Mouse (Mus musculus): ENCODE data around the gene Btbd8. TPM values are rescaled to one million over a fixed set of nuclear protein-coding genes. Genes with fewer than 3 reads are reported as not detected.

The Btbd8 gene
- total RNA-seq (2022), result 1 to 10 TPM; 4.9 to 6.3 (median 5.5) TPM

DNA sequence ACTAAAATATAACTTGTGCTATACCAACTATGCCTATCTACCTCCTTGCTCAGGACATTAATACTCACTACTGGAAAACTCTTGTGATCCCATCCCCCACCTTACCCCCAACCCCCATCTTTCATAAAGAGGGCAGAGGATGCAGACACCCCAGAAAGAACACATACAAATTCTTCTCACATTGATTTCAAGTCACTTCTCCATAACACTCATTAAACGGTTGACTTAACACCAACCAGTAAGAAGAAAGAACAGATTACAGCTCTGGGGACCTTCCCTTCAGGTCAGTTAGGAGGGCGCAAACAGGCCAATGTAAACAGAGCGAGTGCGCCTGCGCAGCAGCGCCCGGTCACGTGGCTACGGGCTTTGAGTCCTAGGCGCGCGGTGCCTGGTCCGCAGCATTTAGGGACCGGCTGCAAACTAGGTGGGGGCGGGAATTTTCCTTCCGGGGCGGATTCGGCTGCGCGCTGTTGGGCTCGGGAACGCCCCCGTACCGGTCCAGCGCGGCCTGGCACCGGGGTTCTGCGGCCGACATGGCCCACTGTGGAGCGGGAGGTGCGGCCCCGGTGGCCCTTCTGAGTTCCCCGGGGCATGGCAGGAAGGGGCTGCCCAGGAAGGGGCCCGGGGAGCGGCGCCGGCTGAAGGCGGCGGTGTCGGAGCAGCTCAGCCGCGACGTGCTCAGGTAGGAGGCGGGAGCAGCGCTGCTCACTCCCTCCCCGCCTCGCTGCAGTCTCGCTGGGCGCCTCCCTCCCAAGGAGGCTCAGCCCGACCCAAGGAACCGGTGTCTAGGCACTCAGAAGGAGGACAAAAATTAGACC lies at the start of gene Btbd8:
Gene Btbd8 (plus strand): TSS at position 534 of the 818 bp plus-strand sequence.
- DNase-seq (ENCODE audit: low spot score), result peak; percentile 92

- no peak for DNase-seq (ENCODE audit: low spot score)
Observed at GRCm38 (mm10) chr5:107389373-107389772, 48.4 kb upstream of the Btbd8 start.

DNA sequence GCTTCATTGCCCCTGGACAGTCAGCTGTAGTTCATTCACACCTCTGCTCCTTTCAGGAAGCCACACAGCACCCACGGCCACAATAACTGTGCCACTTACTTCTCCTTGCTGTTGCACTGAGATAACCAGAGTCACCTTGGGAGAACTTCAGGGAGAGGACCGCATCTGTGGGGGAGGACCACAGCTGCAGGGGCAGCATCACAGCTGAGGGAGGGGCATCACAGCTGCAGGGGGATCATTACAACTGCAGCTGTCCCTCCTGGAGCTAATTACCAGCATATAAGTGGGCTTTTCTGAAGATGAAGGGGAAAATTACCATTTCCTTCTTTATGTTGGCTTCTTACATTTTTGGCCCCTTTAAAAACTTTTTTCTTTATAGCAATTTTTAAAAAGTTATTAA lies 43.4 kb upstream of the Btbd8 start:
- DNase-seq (ENCODE audit: low spot score), result no peak

GRCm38 (mm10) chr5:107402436-107402835 lies 35.4 kb upstream of the Btbd8 start, which contains the start of gene Ephx4:
Ephx4 (plus strand) TSS chr5:107402736.
- DNase-seq (ENCODE audit: low spot score), result no peak

DNA sequence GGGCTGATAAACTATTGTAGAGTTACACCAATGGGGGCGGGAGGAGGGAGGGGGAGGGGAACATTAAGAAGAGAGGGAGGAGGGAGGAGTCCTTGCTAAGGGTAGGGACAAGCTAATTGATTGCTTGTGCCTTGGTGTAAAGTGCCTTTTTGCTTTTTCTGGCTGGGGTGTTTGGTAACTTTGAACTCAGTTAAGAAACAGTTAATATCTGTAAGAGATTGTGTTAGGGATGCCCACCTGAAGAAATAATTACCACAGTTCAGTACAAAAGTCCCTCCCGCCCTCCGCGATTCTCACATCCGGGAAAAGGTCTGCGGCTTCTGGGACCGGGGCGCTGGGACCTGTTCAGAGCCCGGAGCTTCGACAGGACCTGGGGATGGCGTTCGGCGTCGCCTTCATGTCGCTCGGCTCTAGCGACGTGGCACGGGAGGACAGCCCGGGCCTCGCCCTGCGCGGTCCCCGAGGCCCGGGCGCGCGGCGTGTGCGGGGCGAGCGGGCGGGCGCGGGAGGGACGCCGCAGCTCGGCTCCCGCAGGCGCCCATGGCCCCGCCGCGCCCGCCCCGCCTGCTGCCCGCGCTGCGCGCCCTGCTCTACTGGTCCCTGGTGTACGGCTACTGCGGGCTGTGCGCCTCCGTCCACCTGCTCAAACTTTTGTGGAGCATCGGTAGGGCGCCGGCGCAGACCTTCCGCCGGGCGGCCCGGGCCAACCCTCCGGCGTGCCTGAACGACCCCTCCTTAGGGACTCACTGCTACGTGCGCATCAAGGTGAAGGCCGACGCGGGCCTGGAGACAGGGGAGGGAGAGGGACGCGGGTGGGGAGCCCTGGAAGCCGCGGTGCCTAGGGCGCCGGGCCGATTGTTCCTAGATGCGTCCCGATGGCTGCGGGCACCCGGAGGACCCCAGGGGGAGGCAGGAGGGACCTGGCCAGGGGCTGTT lies 34.5 kb upstream of the Btbd8 start:
- DNase-seq (ENCODE audit: low spot score), result no peak

DNA sequence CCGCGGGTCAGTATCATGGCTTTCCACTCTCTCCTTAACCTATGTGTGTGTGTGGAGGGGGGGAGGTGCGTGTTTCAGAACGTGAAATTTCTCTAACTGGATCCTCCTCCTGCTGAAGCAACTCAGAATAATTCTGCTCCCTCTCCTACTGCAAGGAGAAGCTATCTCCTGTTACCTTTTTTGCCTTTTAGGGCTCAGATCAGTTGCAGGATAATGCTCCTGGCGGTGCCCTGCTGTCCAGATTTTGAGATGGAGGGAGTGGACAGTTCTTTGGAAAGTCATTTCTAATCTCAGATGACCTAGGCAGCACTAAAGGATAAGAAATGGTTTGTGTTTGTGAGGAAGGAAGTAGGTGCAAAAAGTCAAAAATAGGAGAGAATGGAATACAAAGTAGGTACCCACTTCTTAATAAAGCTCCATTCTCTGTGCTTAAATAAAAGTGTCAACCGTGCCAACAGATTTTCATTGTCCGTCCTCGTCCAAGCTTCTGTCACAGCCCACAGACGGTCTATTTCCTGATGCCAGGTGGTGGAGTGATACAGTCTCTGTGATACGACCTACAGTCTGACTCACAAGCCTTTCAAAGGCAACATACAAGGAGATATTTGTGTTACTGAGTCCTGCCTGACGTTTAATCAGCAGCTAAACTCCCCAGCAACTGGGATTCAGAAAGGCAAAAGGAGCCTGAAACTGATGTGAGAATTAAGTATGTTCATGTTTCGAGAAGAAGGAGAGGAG lies 33.7 kb upstream of the Btbd8 start:
- DNase-seq (ENCODE audit: low spot score), result no peak

- no peak for DNase-seq (ENCODE audit: low spot score)
Observed at GRCm38 (mm10) chr5:107405361-107405760, 32.4 kb upstream of the Btbd8 start.

DNA sequence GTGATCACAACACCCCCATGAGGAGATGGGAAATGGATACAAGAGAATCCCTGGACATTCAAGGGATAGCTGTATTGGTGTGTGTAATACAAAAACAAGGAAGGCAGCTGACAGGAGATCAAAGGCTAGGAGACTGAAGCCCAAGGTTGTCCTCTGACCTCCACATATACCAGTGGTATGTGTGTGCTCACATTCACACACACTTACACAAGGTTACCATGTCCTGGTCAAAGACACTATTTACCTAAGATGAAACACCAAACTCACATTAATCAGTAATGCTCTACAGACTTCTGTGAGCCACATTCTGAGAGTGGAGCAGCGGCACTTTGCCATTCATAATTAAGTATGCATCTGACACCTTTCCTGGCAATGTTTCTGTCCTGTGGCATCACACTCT lies 27.5 kb upstream of the Btbd8 start:
- DNase-seq (ENCODE audit: low spot score), result no peak

- no peak for DNase-seq (ENCODE audit: low spot score)
Observed at GRCm38 (mm10) chr5:107411326-107411725, 26.5 kb upstream of the Btbd8 start.

- DNase-seq (ENCODE audit: low spot score), result no peak
Observed at GRCm38 (mm10) chr5:107412285-107412684, 25.5 kb upstream of the Btbd8 start.

DNA sequence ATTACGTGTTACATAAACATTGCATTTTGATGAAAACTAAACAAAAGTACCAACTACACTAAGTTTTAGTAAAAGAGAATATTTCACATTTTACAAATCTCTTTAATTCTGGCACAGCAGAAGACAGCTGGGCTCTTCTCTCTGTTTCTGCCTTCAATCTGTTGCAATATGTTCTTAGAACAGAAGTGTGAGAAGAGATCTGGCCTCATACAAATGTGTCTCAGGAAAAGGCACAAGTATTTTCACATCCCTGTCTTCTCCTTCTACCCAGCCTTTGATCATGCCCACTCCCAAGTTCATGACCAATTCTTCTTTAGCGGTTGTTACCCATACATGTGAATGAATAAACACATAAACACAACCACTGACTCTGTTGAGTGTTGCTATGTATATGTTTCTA lies 22.7 kb upstream of the Btbd8 start:
- no peak for DNase-seq (ENCODE audit: low spot score)

DNA sequence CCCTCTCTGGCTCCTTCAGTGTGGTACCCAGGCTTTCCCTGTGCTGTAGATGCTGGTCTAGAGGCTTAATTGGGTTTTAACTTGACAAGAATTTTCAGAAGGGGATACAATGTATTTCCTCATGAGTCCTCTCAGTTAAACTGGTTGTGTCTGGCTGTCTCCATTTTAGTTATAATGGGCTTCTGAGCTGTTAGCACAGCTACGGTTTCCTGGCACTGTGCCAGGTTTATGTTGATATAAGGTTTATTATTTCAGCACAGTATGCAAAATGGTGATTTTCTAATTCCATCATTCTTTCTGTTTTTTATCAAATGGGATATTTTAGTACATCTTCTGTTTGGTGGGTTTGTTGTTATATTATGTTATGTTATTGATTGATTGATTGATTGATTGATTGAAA lies 16.1 kb upstream of the Btbd8 start:
- DNase-seq (ENCODE audit: low spot score), result no peak

GRCm38 (mm10) chr5:107431249-107431648 lies 6.5 kb upstream of the Btbd8 start, which contains the start of gene Lpcat2b:
Lpcat2b (plus strand) TSS chr5:107431549.
- DNase-seq (ENCODE audit: low spot score), result no peak

- no peak for DNase-seq (ENCODE audit: low spot score)
Observed at GRCm38 (mm10) chr5:107434001-107434400, 3.8 kb upstream of the Btbd8 start.

DNA sequence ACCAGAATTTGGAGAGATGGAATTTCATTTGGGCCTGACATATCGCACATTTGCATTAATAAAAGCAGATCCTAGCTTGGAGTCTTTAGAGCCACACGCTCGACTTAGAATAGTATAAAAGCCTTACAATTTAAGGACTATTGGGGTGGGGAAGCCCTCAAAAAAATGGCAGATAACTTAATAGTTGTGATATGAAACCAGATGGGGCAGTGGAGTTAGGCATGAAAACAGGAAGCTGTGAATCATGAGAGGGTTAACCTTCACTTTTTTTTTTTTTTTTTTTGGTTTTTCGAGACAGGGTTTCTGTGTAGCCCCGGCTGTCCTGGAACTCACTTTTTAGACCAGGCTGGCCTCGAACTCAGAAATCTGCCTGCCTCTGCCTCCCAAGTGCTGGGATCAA lies 1.6 kb upstream of the Btbd8 start:
- DNase-seq (ENCODE audit: low spot score), result no peak

DNA sequence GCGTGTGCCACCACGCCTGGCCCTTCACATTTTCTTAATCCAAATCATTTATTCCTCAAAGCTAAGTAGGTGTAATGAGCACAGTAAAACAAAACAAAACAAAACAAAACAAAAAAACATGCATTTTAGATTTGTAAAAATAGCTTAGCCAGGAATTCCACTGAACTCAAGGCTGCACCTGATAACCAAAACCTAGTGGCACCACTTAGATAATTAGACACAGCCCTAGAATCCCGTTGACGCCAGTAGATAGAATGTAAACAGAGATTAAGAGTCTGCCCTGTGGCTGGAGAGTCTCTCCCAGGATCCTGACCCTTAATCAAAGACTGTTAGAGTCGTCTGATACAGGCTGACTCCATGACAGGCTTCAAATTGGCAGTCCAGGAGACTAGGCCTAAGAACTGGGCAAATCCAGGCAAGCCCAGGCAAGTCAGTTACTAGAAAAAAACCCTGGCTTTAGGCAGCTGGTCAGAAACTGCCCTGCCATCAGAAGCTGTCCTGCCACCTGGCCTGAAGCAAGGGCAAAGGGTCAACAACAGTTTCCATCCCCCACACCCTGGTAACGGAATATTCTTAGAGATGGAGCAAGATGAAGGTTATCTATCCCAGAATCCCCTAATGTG lies 1.1 kb upstream of the Btbd8 start:
- no peak for DNase-seq (ENCODE audit: low spot score)

DNA sequence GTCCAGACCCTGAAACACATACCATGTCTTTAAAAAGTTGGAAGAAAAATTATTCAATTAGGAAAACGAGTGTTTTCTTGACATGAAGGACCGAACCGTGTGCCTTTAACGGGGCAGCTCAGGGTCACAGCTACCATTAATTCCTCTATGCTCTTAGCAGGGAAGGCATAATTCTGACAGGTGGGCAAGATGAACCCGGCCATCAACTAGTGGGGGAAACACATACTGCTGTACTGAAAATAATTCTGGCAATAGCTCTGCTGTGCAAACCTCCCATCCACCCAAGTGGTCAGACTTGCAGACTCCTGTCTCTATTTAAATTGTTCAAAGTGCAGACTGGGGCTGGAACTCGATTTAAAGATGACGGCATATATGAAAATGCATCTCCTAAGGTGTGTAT lies 556 bp downstream of the Btbd8 start:
- DNase-seq (ENCODE audit: low spot score), result no peak

DNA sequence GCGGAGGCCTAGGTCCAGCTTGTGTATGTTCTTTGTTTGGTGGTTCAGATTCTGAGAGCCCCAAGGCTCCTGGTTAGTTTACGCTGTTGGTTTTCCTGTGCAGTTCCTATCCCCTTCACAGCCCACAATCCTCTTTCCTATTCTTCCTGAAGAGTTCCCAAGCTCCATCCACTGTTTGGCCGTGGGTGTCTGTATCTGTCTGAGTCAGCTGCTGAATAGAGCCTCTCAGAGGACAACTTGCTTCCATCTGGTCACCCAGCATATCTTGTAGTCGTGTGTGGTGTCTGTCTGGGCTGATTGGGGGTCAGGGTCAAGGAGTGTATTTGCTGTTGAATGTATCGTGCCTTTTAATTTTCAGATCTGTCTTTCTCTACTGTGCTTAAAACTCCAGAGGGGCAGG lies 4.1 kb downstream of the Btbd8 start:
- DNase-seq (ENCODE audit: low spot score), result no peak

- DNase-seq (ENCODE audit: low spot score), result no peak
Observed at GRCm38 (mm10) chr5:107444251-107444650, 6.5 kb downstream of the Btbd8 start.

DNA sequence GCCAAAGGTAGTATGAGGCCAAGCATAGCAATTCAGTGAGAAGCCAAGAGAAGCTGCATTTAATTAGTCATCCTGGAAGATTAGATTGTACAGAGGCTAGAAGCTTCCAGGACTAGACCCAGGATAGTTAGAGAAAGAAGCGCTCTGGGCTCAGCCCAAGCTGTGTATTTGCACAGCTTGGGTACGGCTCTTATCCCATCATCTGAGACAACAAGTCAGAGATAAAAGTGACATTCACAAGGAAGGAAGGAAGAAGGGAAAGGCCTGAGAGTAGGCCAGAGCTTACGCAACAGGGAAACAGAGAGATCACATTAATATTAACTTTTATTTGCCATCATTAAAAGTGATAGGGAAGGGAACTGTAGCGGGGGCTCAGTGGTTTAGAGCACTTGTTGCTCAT lies 10.2 kb downstream of the Btbd8 start:
- no peak for DNase-seq (ENCODE audit: low spot score)

DNA sequence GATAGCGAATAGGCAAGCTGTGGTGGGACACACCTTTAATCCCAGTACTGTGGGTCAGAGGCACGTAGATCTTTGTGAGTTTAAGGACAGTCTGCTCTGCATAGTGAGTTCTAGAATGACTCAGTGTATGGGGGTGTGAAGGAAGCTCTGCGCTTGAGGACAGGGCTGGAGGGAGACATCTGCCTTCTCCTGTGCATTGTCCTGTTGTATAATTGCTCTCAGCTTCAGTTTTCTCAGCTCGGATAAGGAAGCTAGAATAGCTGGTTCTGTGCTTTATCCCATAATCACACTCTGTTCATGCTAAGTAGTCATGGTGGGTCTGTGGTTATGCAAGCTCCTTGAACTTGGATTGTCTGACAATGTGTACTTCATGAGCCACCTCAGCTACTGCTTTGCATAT lies 11.0 kb downstream of the Btbd8 start:
- DNase-seq (ENCODE audit: low spot score), result no peak

Measured in heart, adult 8-10 months (tissue).